Mouse (Mus musculus) monocyte, adult 5-6 weeks (primary cell): ENCODE data around the gene Pcnx2. TPM values are rescaled to one million over a fixed set of nuclear protein-coding genes. Genes with fewer than 3 reads are reported as not detected.

Experiments used
- ATAC-seq: fragments of 153-309, 156-312 bp; replicated peaks from 2 replicates; pipeline ENCODE4 v1.8.0; 2017; ENCODE audit warnings: mild to moderate bottlenecking; ENCODE audit not compliant: low TSS enrichment, insufficient number of reproducible peaks, severe bottlenecking, poor library complexity, low FRiP score
- total RNA-seq: library from RNA; stranded (forward); fragments of 200-1000, 200-491, 200-594 nt; gene quantifications from 3 replicates; pipeline ENCODE4 v1.2.3, GENCODE M21; 2017

Gene Pcnx2
- total RNA-seq, 1 experiment from 2014 or later = not detected

DNA sequence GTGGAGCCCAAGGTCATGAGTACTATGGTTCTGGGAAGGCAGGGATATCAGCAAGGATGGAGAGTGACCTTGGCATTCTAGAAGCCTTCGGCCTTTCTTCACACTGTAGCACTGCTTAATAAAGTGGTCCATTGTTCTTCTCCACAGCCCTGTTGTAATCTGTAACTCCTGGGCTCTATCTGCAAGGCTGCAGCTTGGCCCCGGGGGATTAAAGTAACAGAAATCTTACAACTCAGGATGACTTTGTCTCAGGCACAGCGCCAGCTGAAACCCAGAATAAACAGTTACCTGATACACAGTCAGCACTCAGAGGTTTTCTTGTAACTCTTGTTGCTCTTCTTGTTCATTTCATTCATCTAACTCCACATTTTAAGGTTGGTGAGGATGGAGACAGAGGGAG, 4.4 kb upstream of the Pcnx2 start:
- ATAC-seq = no peak

DNA sequence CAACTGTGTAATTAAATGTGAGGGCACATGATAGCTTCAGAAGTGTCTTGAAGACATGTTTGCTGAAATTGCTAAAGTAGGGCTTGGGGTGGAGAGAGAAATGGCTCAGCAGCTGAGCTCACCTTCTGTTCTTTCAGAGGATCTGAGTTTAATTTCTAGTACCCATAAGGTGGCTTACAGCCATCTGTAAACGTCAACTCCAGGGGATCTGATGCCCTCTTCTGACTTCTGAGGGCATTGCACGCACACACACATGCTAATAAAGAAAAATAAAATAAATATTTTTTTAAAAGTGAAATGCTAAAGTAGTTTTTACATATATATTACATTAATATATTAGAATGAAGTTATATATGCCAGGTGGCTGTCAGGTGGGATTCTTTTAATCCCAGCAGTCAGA, 3.0 kb upstream of the Pcnx2 start:
- no peak for ATAC-seq

DNA sequence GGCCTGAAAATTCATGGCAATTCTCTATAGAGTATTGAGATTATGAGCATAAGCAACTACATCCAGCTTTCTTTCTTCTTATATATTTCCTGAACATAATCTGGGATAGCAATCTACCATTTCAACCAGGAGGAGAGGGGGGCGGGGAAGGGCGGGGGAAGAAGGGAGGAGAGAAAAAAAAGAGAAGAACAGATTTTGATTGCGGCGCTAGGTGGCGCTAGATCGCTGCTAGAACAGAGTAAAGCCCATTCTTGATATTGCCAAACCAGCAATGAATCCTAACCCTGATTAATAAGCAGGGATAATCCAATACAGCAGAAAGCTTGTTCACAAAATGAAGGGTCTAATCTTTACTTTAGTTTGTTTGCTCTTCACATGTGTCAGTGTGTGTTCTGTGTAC, 782 bp upstream of the Pcnx2 start:
- no peak for ATAC-seq

DNA sequence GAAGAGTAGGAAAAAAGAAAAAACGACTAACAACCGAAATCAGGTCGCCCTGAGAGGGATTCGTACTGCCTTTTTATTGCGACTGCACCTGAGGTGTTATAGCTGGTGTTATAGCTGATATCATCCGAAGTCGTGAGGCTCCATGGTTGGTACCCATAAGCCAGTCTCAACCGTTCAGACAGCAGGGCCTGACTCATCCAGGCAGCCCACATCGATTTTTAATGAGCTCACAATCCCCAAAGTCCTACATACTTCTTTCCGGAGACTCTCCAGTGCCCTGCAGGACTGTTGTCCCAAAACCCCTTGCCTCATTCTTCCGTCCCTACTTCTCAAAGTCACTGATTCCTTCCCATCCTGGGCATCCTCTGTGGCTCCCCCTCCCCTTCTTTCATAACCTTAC, 729 bp downstream of the Pcnx2 start:
- ATAC-seq = no peak

DNA sequence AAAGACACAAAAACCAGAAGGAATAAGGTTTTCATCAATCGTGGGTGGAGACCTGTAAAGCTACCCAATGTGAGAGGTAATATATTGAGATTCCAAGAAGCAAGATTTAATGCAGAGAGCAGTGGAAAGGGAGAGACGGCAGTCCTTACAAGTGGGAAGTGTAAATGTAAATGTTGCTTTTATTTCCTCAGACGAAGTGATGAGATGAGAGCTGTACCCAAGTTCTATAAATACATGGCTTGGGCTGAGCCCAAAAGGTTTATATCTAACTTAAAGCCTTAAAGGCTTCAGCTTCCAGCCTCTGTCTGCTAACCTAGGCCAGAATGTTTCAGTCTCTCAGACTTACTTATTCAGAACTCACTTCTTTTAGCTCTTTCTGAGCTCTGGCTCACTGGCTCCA, 8.2 kb downstream of the Pcnx2 start:
- ATAC-seq = no peak

DNA sequence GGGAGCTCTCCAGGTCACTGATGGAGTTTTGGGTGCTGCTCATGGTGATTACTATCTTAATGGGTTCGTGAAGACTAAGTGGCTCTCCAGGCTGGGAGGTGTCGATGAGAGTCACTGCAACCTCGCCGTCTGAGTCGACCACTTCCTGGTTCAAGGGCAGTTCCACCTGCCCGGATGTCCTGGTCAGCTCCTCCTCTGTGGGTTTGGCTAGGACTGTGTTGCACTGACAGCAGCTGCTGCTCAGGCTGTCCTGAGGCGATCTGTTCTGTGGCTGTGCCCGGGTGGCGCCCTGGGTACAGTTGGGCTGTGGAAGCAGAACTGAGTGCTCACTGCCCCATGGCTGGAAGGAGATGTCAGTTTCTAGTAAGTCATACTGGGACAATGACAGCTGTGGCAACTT, 10.6 kb downstream of the Pcnx2 start:
- no peak for ATAC-seq

DNA sequence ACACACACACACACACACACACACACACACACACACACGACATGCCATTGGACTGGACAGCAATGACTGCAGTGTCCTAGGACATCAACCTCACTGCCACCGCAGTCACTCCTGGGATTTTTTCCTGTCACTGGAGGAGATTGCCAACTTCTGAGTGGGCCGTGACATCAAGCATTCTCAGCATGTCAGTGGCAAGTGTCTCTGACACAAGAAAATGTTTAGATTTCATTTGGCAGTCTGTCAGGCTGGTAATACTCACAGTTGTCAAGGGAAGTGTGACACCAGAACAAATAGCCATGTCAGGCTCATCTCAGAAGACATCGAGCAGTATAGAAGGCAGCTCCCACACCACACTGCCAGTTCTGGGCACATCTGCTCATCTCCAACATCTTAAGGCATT, 17.7 kb downstream of the Pcnx2 start:
- ATAC-seq = no peak

DNA sequence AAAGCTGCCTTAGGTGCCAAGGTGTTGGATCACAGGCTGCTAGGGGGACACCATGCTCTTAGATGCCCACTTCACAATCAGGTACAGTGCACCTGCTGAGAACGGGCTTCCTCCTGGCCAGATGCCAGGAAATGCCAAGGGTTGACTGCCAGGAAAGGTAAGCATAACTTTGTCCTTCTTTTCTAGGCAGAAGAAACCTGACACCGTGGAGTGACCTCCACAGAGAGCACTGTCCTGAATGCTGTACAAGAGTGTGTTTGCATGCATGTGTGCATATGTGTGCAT, 24.9 kb downstream of the Pcnx2 start:
- no peak for ATAC-seq

DNA sequence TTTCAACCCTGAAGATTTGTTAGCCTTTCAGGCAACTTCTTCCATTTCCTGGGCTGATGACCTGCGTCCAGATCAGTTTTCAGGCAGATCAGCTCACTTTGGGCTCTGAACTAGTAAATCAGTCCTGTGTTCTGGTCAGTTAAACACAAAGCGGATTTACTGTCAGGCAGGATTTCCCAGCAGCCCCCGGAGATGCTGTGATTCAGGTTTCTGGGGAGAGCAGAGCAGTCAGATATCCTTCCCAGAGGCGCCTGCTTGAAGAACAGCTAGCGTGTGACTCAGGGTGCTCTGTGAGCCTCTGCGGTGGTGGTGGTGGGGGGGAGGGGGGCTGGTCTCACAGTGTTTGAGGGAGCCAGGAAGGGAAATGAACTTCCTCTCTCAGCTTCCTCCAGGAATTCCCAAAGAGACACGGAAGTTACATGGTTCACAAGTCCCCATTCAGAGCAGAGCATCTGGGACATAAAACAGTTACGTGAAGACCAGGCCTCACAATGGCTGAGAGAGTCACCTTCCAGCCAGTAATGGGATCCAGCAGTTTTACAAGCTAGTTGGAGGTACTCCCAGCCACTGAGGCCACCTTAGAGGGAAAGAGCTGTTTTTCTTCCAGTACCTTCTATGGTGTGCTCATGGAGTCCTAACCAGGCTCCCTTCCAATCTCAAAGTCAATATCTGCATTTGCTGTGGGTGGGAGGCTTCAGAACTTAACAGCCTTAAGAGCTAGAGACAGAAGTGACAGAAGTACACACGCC, 25.4 kb downstream of the Pcnx2 start:
- ATAC-seq = no peak

DNA sequence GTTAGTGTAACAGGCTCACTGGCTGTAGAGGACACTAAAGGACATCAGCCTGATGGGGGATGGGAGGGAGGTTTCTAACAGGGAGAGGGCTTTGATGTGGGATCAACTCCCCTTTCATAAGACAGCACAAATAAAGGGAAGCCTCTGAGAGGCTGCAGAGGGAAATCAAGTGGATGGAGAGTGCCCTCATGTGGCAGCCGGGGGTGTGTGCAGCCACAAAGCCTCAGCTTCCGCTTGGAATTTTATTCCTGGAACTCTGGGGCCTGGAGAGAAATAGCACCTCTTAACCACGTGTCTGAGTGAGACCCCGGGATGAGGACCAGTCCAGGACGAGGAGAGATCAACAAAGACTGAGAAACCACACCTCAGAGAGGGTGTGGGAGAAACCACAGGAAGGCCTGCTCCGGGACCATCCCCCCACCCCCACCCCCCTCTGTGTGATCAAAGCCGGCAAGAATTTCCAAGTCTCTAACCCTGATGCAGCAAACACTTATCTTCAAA, 27.2 kb downstream of the Pcnx2 start:
- ATAC-seq = no peak

DNA sequence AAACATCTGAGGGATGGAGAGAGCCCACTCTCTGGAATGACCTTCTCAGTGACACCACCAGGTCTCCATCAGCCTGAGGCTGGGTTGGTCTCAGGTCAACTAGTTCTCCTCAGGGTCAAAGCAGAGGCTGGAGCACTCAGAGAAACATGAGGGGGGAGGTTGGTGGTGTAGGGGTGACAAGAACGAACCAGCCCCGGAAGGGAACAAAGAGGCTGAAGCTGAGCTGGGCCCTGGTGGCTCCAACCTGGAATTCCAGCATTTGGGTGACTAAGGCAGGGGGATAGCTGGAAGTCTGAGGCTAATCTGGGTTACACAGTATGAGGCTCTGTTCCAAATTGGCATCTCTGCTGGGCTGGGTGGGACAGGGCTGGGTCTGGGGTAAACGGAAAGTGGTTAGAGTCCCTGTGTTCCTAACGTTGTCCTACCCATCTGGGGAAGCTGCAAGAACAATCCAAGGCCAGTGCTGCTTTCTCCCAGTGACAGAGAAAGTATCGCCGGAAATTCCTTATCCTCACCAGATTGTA, 27.9 kb downstream of the Pcnx2 start:
- ATAC-seq = no peak

DNA sequence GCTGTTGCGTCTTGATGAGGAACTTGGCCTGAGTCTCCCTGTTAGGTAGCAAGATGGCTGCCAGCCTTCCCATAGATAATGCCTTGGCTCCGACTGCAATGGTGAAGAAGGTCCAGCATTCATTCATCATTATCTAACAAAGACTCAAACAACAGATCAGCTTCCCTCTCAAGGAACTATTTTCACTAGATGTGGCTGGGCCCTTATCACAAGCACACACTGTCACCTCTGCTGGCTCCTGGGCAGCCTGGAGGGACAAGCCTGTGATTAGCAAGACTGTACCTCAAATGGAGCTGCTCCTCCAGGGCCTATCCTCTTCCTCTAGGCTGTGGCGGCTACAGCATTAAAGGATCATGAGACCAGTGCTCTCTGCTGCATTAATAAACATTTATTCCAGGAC, 28.4 kb downstream of the Pcnx2 start:
- ATAC-seq = no peak

DNA sequence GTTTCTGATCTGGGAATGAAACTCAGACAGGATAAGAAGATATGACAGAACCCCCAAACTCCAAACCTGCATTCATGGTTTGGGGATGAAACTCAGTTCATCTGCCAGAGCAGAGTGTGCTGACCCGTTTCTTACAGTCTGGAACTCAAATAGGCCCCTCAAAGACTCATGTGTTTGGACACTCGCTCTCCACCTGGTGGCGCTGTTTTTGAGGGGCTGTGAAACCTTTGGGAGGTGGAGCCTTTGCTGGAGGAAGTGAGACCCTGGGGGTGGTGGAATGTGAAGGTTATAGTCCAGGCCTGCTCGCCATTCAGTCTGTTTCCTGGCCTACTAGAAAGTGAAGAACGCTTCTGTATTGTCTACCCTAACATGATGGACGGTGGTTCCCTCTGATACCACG, 29.6 kb downstream of the Pcnx2 start:
- ATAC-seq = no peak

DNA sequence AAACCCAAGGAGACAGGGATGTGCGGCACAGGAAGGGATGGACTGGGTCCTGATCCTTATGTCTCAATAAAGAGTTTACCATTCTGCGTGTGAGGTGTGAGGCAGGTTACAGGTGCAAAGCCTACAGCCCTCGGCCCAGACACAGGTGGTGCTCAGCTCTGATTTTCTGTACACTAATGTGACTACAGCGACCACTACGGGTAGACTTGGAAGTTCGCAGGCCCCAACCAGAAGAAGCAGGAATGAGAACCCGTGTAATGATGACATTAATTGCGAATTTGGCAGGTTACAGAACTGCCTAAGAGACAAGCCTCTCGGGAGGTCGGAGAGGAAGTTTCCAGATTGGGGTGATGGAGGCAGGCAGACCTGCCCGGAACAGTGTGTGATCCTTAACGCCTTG, 32.0 kb downstream of the Pcnx2 start:
- no peak for ATAC-seq

DNA sequence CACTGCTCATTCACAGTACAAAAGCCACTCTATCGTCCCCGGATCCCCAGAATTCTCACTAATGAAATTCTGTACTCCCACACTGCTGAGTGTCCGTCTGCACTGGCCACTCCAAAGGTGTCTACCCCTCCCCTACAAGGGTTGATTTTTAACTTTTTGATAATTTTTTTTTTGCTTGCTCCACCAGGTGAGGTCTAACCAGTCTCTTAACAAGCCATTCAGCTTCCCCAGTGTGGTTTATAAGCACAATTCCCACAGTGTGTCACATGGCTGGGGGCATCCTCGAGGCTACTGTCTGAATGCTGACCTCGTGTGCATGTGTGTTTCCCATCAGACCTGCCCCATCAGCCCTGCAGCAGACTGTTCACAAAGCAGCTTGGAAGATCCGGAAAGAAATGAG, 40.9 kb downstream of the Pcnx2 start:
- no peak for ATAC-seq

DNA sequence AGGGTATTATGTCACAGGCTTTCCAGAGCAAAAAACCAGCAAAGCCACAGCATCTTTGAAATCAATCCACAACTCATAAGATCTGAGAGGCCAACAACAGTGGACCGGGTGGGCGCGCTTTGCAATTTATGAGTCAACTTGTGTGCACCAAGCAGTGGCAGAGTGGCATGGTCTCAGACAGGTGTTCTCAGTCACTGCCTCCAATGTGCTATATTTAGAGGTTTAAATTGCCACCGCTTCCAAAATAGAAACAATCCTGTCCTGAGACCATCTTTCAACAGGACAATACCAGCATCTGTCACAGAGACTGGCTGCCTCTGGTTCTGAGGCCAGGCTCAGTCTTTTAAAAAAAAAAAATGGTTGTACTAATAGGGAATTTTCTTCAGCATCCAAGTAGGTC, 42.0 kb downstream of the Pcnx2 start:
- no peak for ATAC-seq

DNA sequence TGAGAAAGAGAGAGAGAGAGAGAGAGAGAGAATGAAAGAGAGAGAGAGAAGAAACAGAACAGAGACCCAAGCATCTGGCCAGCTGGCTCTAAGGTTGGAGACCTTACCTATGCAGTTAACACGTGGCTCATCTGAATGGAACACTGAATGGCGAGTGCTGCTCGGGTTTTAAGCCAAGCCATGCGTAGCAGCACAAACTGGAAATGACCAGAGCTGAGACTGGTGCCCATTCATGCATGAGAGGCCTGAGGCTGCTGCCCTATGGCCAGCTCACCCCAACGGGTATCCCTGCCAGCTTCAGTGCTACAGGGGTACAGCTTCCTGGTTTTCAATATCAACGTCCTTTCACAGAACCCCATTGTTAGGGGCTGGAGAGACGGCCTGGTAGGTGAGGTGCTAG, 43.7 kb downstream of the Pcnx2 start:
- no peak for ATAC-seq

DNA sequence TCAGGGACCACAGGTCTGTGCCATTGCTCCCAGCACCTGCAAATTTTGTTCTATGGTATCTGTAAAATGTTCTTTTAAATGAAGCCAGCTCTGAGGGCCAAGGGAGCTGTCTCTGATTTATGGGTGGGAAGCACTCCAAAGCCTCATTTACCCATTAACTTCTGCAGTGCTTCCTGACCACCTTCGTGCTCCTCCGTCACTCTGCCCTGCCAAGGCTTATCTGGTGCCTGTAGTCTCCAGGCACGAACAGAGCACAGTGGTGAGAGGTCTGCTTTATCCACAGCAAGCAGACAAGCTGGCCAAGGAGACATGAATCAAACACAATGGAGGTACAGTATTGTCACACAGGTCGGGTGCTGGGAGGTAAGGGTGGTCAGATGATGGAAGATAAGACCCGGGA, 44.8 kb downstream of the Pcnx2 start:
- ATAC-seq = no peak

DNA sequence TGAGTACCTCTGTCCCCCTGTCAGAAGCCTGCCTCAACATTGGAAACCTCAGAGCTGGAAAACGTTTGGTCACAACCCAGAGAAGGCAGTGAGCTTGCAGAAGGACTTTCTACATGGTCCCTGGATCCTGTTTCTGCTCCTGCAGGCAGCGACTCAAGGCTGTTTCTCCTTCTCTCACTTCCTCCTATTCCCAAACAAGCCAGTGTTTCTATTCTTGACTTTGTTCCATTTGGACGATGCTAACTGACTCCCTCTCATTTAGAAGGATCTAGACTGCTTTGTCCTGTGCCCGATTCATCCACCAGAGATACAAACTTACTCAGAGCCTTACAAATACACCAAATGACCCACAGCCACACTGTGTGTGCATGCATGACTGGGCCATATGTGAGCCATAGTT, 48.9 kb downstream of the Pcnx2 start:
- ATAC-seq = no peak

DNA sequence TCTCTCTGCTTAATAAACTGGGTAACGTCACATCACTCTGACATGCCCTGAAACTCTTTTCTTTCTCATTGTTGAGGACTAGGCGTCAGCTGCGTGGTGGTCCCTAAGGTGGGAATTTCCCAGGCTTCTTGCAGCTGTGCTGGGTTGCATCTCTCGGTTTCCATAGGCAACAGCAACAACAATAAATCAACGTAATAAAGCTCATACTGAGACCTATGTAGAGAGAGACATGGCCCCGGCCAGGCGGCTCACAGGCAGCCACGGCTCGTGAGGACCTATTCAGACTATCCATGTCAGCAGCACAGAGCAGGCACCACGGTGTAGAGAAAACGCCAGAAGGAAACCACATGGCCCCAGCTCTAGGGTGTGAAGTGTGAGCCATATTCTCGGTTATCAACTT, 50.3 kb downstream of the Pcnx2 start:
- ATAC-seq = no peak

DNA sequence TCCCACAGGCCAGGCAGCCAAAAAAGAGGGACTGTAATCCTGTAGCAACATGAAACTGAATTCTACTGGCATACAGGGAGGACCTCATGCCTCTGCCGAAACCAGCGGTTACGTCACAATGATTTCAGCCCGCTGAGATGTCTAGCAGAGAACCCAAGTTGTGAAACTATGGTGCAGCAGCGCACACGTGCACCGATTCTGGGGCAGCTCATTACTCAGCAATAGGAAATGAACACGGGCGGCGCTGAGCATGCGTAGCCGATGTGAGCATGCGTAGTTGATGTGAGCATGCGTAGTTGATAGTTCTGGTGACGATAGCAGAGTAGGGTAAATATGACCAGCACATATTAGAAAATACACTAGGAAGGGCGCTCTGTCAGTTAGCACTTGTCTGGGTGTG, 52.8 kb downstream of the Pcnx2 start:
- ATAC-seq = peak; percentile 81
